Mouse (Mus musculus) kidney, adult 8-10 months (tissue): Measurements from ENCODE around the gene Ciz1.
"Not testable (repeated sequence)": the region's sequence is repeated elsewhere in the genome, so short reads cannot be mapped to it uniquely, and the experiment has no call there.

Experiments
- DNase-seq, 2 experiments: peaks; one replicate each; pipeline ENCODE4 v3.0.0; 2022

The Ciz1 gene

DNA sequence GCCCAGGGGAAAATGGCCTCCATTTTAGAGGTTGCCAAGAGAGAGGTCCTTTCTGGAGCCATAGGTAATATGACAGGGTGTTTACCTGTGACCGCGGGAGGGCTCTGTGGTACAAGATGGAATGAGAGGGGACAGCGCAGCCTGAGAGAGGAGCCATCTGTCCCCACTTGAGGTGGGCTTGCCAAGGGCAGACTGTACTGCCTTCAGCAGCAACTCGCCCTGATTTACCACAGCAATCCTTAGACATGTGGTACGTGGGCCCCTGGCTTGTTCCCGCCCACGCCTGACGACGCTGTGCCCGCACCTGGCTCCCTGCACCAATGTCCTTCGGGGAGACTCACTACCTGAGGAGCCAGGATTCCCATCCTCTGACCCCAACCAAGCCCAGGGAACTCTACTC, 3.8 kb upstream of the Ciz1 start:
- no peak for DNase-seq

DNA sequence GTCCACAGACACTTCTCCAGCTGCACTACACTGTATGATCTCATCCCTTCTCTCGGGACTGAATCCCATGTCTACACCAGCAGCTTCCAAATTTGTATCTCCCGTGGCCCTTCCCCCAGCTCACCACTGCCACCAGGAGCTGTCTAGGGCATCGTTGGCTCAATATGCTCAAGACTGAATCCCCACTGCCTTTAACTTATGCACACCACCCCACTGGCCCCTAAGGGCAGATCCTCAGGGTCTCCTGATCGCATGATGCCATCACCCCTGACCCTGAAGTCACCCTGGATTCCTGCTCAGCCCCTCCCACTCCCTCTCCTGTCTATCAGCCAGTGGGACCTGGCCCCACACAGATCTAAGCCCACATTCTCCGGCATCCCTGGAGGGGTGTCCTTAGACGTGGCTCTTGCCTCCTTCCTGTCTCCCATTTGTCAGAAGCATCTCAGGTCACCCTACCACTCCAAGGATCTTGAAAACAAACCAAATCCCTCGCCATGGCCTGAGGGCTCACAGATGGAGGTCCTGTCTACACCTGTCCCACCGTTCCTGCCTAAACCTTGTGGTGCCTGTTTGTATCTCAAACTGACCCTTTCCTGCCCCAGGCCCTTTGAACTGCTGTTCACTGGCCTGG, 2.4 kb upstream of the Ciz1 start:
- DNase-seq, result no peak

DNA sequence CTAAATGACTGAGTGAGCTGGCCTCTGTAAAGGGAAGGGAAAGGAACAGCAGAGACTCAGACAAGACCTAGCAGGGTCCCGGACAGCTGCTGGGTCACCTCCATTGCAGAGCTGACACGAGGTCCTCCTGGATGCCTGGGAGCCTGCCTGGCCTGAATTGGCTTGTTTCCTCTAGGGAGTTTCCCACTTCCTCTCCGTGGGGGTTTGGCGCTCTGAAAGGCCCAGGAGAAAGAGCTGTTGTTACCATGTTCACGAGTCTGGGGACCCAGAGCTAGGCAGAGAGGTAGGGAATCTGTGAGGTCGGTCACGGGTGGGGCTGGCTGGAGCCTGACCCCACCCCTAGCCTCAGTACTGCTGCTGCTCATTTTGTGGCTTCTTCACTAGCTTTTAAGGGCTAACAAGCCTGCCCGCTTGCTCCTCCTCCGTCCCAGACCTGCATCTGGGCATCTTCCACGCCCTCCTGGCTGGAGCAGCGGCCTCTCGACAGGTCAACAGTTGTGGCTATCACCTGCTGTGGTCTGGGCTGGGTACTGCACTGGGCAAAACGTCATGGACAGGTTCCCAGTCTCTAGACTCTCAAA, 1.6 kb upstream of the Ciz1 start:
- no peak for DNase-seq

- no peak for DNase-seq
These were observed 611 bp upstream of the Ciz1 start for GRCm38 (mm10) chr2:32351471-32351961.

GRCm38 (mm10) chr2:32353007-32353542, 948 bp downstream of the Ciz1 start, which contains the start of gene Dnm1:
Dnm1 (minus strand) TSS chr2:32353338.
- DNase-seq, result peak; percentile 74 to 85

DNA sequence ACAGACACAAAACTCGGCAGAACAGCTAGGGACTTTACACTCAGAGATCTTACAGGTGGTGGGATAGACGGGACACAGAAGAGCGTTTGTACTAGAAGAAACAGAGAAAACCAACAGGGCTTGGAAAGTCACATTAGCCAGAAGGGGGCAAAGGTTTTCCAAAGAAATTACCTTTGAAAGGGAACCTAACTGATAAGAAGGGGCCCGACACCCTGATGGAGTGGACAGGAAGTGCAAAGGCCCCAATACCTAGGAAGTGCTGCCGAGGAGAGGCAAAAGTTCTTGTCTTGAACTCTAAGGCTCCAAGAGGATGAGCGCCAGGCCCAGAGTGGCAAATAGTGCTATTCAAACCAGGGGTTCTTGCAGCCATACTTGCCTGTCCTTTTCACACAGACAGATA, 1.7 kb downstream of the Ciz1 start:
- no peak for DNase-seq

DNA sequence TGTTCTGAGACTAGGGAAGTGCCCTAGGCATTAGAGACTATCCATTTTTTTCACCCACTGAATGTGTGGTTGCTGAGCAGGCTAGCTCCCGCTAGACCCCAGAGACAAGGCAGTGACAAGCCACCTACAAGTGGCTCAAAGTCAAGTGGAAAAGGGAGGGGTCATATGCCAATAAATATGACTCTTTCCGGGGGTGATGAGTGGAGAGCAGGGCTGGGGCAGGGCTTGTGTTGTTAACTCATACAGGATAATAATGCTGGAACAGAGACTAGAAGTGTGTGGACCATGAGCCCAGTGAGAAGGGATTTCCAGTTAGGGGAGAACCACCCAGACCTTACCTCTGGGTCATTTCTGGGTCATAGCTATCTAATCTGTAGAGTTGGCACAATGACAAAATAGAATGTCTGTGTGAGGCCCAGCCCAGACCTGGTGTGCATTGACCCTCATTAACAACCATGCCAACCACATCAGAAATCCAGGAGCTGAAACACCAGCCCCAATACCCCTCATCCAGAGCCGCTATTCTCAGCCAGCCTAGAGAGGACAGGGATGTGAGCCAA, 2.3 kb downstream of the Ciz1 start:
- no peak for DNase-seq

GRCm38 (mm10) chr2:32356216-32356615, 4.1 kb downstream of the Ciz1 start:
- no peak for DNase-seq

DNA sequence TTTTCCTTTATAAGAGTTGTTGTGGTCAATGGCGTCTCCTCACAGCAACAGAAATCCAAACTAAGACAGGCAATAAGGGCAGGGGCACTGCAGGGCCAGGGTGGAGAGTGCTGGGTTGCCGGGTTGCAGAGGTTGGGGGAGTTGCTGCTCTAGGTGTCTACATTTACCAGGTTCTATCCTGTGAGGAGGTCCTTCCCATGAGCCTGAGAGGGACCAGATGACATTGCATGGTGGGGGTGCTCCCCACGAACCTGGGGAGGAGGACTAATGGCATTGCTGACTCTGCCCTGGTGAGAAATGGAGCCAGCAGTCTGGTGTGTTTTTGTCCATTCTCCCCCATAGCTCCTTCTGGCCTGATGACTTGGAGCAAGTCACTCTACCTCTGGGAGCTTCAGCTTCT, 5.6 kb downstream of the Ciz1 start:
- DNase-seq, result no peak

DNA sequence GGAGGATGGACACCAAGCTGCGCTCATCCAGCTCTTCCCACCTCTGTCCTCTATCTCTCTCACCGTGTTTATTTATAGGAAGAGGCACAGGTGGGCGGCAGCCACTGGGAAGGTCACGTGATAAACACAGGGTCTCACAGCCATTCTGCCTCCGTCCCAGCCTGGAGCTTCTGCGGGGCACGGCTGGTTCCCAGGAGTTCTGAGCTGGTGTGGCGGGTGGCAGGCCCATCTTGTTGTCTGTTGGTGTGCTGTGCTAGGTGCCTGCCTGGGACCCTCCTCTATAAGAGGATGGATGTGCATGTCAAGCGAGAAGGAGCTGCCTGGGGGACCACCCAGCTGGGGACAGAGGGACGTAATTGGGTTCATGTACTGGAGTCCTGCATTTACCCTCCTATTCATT, 6.3 kb downstream of the Ciz1 start:
- no peak for DNase-seq

DNA sequence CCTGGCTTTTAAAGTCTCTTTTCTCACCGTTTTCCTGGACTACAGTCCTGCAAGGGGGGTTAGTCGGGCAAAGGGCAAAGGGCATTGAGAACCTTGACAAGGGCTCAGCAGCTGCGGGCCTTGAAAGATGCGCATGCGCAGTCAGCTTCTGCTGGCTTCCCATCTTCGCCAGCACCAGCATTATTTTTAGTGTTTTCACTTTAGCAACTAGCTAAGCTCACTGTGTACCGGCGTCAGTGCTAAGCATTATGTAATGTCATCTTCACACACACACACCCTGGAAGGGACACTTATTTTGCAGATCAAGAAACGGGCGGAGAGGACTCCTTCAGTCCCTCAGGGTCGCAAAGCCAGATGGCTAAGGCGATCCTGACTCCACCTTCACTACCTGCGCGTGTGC, 8.6 kb downstream of the Ciz1 start:
- DNase-seq, result peak; percentile 89 to 91

DNA sequence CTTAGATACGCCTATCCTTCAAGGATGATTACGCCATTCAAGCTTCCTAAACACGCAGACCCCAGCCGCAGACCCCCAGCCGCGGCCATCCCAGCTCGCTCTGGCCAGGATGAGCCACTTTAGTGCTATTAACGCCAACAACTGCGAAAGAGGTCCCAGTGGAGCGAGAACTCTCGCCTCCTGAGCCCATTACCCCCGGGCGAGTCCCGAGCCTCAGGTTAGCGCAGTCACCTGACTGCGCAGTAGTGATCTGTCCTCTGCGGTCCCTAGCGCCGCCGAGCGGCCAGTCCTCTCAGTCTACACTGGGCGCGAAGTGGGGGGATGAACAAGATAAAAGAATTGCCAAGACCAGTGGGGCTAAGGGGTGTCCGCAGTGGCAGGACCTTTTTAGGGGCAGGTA, 9.3 kb downstream of the Ciz1 start:
- DNase-seq, result peak; percentile 71 to 80

DNA sequence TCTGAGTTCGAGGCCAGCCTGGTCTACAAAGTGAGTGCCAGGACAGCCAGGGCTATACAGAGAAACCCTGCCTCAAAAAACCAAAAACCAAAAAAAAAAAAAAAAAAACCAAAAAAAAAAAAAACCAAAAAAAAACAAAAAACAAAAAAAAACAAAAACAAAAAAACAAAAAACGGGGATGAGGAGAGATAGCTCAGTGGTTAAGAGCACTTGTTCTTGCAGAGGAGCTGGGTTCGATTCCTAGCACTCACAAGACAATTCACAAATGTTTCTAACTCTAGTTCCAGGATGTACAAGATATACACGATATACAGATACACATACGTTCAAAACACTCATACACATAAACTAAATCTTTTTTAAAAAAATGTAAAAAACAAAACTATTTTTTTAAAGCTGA, 10.1 kb downstream of the Ciz1 start:
- not testable (repeated sequence) for DNase-seq

GRCm38 (mm10) chr2:32362817-32363340, 10.8 kb downstream of the Ciz1 start:
- peak; percentile 89 to 92 for DNase-seq

DNA sequence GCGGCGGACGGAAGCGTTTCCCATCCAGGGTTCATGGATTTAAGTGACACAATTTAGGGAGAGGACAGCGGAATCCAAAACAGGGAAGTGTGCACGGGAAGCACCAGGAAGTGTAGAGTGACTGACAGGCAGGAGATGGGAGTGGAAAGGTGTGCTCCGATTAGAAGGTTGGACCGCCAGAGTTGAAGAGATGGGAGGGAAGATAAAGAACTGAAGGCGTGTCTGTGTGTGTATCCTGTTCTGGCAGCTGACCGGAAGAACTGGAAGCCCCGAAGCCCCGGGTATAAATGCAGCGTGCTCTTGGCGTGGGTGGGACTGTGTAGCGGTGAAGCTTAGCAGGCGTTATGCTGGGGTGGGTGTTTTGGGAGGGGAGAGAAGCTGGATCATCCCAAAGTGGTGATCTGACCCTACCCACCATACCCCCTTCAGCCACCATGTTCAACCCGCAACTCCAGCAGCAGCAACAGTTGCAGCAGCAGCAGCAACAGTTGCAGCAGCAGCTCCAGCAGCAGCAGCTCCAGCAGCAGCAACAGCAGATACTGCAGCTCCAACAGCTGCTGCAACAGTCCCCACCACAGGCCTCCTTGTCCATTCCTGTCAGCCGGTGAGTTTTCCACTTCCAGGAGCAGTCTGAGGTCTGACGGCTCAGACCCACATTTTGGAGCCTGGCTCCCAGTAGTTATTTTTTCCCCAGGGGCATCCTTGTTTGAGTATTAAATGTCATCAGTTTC, 11.4 kb downstream of the Ciz1 start:
- DNase-seq, result peak in 1 of 2 experiments; percentile 59

- DNase-seq, result no peak
These were observed 12.0 kb downstream of the Ciz1 start for GRCm38 (mm10) chr2:32364121-32364520.

DNA sequence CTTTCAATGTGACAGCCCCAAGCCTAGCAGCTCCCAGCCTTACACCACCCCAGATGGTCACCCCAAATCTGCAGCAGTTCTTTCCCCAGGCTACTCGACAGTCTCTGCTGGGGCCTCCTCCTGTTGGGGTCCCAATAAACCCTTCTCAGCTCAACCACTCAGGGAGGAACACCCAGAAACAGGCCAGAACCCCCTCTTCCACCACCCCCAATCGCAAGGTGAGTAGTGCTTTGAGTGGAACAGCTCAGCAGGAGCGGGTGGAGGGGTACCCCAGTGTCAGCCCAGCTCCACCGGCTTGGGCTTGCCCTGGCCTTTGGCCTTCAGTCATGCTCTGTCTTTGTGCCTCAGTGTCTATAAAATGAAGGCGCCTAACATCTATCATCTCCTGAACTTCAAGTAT, 15.2 kb downstream of the Ciz1 start:
- no peak for DNase-seq

GRCm38 (mm10) chr2:32374191-32374590, 22.1 kb downstream of the Ciz1 start:
- no peak for DNase-seq

DNA sequence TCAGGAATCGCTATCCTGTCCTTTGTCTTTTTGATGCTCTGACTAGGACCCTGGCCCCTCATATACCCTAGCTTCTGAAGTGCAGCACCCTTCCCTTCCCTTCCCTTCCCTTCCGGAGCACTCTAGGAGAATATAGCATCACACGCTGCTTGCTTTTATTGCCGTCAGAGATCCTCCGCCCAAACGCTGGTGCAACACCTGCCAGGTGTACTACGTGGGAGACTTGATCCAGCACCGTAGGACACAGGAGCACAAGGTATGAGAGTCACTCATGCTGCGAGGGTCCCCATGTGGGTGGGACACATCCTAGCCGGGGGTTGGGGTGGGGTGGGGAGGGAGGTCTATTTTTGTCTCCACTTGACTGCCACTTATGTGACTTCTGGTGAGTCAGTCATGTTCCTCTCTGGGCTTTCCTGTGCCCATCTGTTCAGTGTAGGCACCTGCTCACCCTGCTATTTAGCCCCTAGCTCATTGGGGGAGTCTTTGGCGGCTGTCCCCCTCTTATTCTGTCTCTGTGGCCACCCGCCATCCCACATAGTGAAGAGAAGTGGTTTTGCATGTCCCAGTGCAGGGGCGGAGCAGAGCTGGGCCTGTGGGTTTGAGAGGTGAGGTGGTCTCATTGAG, 23.3 kb downstream of the Ciz1 start:
- DNase-seq, result no peak

- DNase-seq, result no peak
These were observed 24.8 kb downstream of the Ciz1 start for GRCm38 (mm10) chr2:32376963-32377362.

GRCm38 (mm10) chr2:32380001-32380500, 27.9 kb downstream of the Ciz1 start:
- no peak for DNase-seq

DNA sequence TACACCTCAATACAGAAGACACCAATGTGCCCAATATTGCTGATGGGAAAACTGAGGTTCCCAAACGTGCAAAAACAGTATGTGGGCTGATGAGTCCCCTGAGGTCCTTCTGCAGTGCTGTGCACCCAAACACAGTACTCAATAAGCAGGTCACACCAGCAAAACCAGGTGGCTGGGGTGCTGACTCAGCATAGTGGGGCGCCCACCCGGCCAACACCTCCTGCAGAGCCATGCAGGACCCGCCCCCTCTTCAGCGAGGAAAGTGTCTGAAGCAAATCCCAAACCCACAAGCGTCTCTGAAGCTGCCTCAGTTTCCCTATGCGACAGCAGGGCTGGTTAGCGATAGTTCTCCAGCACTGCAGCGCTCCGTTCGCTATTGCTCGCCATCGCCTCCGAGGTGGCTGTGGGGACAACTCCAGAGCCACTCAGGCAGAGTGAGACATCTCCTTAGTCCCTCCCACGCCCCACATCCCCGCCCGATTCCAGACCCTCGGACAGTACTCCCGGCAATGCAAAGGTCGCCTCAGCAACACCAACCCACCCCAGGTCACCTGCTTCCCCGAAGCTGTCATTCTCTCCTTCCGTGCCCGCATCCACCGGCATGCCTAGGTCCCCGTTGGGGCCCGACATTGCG, 29.1 kb downstream of the Ciz1 start:
- DNase-seq, result no peak
